ENCODE assay signal across 12 mouse cellular contexts in the genomic region with DNA sequence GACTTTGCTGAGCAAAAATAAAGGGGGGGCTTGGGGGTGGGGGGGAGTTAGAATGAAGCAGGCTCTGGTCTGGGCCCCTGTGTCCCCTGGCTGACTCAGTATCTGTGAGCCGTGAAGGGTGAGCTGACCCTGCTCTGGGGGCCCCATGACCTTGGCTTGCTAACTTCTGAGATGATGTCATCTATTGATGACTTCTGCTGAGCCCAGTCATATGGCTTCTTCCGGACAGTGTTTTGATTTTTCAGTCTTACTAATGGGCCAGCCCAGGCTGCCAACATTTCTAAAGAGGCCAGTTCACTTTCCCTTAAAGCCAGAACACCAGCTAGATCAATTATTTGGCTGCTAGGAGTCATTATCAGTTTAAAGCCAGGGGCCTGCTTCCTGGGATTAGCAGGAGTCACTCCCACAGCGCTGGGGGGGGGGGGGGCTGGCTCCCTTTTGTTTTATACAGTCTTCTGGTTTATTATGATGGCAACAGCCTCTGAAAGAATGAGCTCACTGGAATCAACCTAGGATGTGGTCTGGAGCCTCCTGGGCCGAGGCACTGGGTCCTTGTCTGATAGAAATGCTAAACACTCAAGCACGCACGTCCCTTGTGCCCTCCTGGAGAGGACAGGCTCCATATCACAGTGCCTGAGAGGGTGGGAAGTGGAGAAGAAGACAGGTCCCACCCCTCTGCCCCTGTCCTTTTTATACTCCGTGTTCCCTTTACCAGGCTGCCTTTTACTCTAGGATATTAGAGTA. TPM values are rescaled to one million over a fixed set of nuclear protein-coding genes. Genes with fewer than 3 reads are reported as not detected.
DNase-seq lines count a peak whose midpoint lies in the region; ATAC-seq and TF ChIP-seq lines count a peak whose summit lies in the region.
"Had no signal": no experiment of that assay in that cellular context is flagged by ENCODE, and none has a peak within 500 bp of the region (broad histone marks: within the 10 kb centered on the region; RNA-seq: fewer than 3 reads in every experiment).

No protein-coding gene starts in this region.

- WGBS in heart, embryonic 13.5 days, result 4% methylated on average over 7 of the region's 7 CpGs
- 34% methylated on average over 7 of the region's 7 CpGs for WGBS in intestine, embryonic 16.5 days

- H3K27me3 ChIP-seq in heart, embryonic 13.5 days (replicated peaks), result peaks cover 31% of the 10 kb centered on the region
- peaks cover 30% of the 10 kb centered on the region for H3K27me3 ChIP-seq in CH12.LX (replicated peaks)
- H3K27me3 ChIP-seq in intestine, embryonic 16.5 days (replicated peaks; ENCODE audit: control insufficient read depth, insufficient read depth, low read length), result peaks cover 24% of the 10 kb centered on the region

- dilution Hi-C loops in CH12.LX (cut with MboI; ENCODE audit: extremely low pct_ligation_motif_present, extremely low pct_unique_long_range_greater_than_20kb, low sequenced_read_pairs), result no loop called here

- H3K4me2 ChIP-seq in heart, embryonic 13.5 days, result peak overlapping the region; percentile 84
- H3K4me2 ChIP-seq in CH12.LX (ENCODE audit: insufficient read depth, low read depth, poor library complexity, severe bottlenecking), result peak overlapping the region; percentile 76
- H3K4me2 ChIP-seq in intestine, embryonic 16.5 days (ENCODE audit: low read depth, low read length), result 0 out of 2 replicates have a peak overlapping the region, but pooled peaks have one; percentile 3
- H3K4me2 ChIP-seq: embryonic facial prominence, embryonic 15.5 days; neural tube, embryonic 15.5 days had no signal

- in situ Hi-C loops in CH12.LX (cut with MboI; ENCODE audit: low pct_ligation_motif_present, low pct_unique_long_range_greater_than_20kb, low sequenced_read_pairs), result no loop called here

- no peak for TF ChIP-seq CTCF in CH12.LX (conservative IDR thresholded peaks at IDR 0.05 in 1 of 2, IDR thresholded peaks at IDR 0.05 in 1 of 2; ENCODE audit: low read depth in 2 of 2, low read length in 2 of 2)
- no peak for TF ChIP-seq CTCF in left cerebral cortex, adult 2 months (IDR thresholded peaks at IDR 0.05)

- peak; percentile 88 for TF ChIP-seq EP300 in CH12.LX (IDR thresholded peaks at IDR 0.05; ENCODE audit: low read length)

- no peaks in the 10 kb centered on the region for H3K79me2 ChIP-seq in CH12.LX (replicated peaks; ENCODE audit: control insufficient read depth, extremely low read depth, insufficient read depth, poor library complexity, severe bottlenecking)

- H3K4me1 ChIP-seq in heart, embryonic 13.5 days, result peaks cover 78% of the 10 kb centered on the region
- H3K4me1 ChIP-seq in CH12.LX (ENCODE audit: control insufficient read depth in 1 of 2, insufficient read depth in 2 of 2), result peaks cover 22 to 63% of the 10 kb centered on the region in 2 experiments
- H3K4me1 ChIP-seq in intestine, embryonic 16.5 days (ENCODE audit: control insufficient read depth, insufficient read depth, low read length), result peaks cover 25% of the 10 kb centered on the region

- TF ChIP-seq POLR2A in CH12.LX (IDR thresholded peaks at IDR 0.05; ENCODE audit: low read depth, low read length), result peak; percentile 35; the same call in 1 of the 2 replicates

- H3K36me3 ChIP-seq in heart, embryonic 13.5 days, result peaks cover 19% of the 10 kb centered on the region; the same call in 1 of the 2 replicates
- no peaks in the 10 kb centered on the region for H3K36me3 ChIP-seq in CH12.LX (replicated peaks in 1 of 2; ENCODE audit: control insufficient read depth in 1 of 2, insufficient read depth in 1 of 2, low read length in 1 of 2)
- no peaks in the 10 kb centered on the region for H3K36me3 ChIP-seq in intestine, embryonic 16.5 days (ENCODE audit: control insufficient read depth, insufficient read depth, low read length)
- H3K36me3 ChIP-seq: embryonic facial prominence, embryonic 15.5 days; neural tube, embryonic 15.5 days had no signal

- peak; percentile 26; the same call in 1 of the 2 replicates for ATAC-seq in heart, embryonic 13.5 days (ENCODE audit: extremely low read depth, insufficient number of reproducible peaks, low FRiP score, low TSS enrichment)
- peak; percentile 33; the same call in 1 of the 2 replicates for ATAC-seq in intestine, embryonic 16.5 days

- DNase-seq in heart, adult 9 months (ENCODE audit: low spot score in 2 of 2), result no peak
- DNase-seq in CH12.LX (ENCODE audit: extremely low read depth) (peak; percentile 73), NIH3T3 (ENCODE audit: low read depth) (peak; percentile 50)
- DNase-seq in left cerebral cortex, adult 2 months (ENCODE audit: extremely low spot score in 1 of 2, low spot score in 2 of 2), result no peak
- no peak for DNase-seq in left cerebral cortex, adult 9 months (ENCODE audit: low spot score in 2 of 2)
- no peak for DNase-seq in gastrocnemius, postnatal 14 days
- DNase-seq: cerebellum, adult 11 months; lung, postnatal 14 days had no signal

- H3K9me3 ChIP-seq in heart, embryonic 13.5 days, result no peaks in the 10 kb centered on the region
- no peaks in the 10 kb centered on the region for H3K9me3 ChIP-seq in CH12.LX (replicated peaks; ENCODE audit: low read length)
- no peaks in the 10 kb centered on the region for H3K9me3 ChIP-seq in intestine, embryonic 16.5 days (ENCODE audit: control insufficient read depth, low read length)
- H3K9me3 ChIP-seq: embryonic facial prominence, embryonic 15.5 days; neural tube, embryonic 15.5 days had no signal

- peak overlapping the region; percentile 91 for H3K9ac ChIP-seq in heart, embryonic 13.5 days
- H3K9ac ChIP-seq in CH12.LX (ENCODE audit: insufficient read depth, low read depth), result no peak overlapping the region
- no peak overlapping the region for H3K9ac ChIP-seq in intestine, embryonic 16.5 days (ENCODE audit: low read depth, low read length)
- H3K9ac ChIP-seq: embryonic facial prominence, embryonic 15.5 days; neural tube, embryonic 15.5 days had no signal

- TF ChIP-seq RAD21 in CH12.LX (IDR thresholded peaks at IDR 0.05; ENCODE audit: low read depth, low read length), result no peak

- intact Hi-C loops in left cerebral cortex, adult 2 months (cut with DNase I), result loop anchor here (5.0 kb wide), 1 partner anchor 85 kb away; no protein-coding TSS in a partner anchor
- intact Hi-C loops in gastrocnemius, postnatal 14 days (cut with DNase I; ENCODE audit: low total_unique reads), result no loop called here

- H3K4me3 ChIP-seq in heart, embryonic 13.5 days, result peak overlapping the region; percentile 90
- H3K4me3 ChIP-seq in CH12.LX (replicated peaks in 1 of 3; ENCODE audit: low read depth in 2 of 3, low read length in 2 of 3, poor library complexity in 1 of 3), result no peak overlapping the region
- H3K4me3 ChIP-seq in intestine, embryonic 16.5 days (ENCODE audit: low read length), result no peak overlapping the region
- no peak overlapping the region for H3K4me3 ChIP-seq in left cerebral cortex, adult 2 months
- H3K4me3 ChIP-seq: embryonic facial prominence, embryonic 15.5 days; neural tube, embryonic 15.5 days had no signal

- H3K27ac ChIP-seq in heart, embryonic 13.5 days (replicated peaks), result peak overlapping the region; percentile 100
- H3K27ac ChIP-seq in CH12.LX (ENCODE audit: insufficient read depth, low read depth), result peak overlapping the region; percentile 74; the same call in 1 of the 2 replicates
- H3K27ac ChIP-seq in intestine, embryonic 16.5 days (ENCODE audit: low read length), result no peak overlapping the region
- no peak overlapping the region; the same call in 1 of the 2 replicates for H3K27ac ChIP-seq in left cerebral cortex, adult 2 months
- H3K27ac ChIP-seq: embryonic facial prominence, embryonic 15.5 days; neural tube, embryonic 15.5 days had no signal

TF ChIP-seq in CH12.LX, 34 proteins besides CTCF, POLR2A, EP300 and RAD21:
- TF ChIP-seq JUN (IDR thresholded peaks at IDR 0.05; ENCODE audit: insufficient read depth, low read depth, low read length) (peak; percentile 95), SMC3 (IDR thresholded peaks at IDR 0.05; ENCODE audit: low read depth, low read length) (no peak), BHLHE40 (IDR thresholded peaks at IDR 0.05; ENCODE audit: low read depth, low read length) (peak; percentile 72), TCF12 (IDR thresholded peaks at IDR 0.05; ENCODE audit: low read depth, low read length) (peak; percentile 84), MEF2A (IDR thresholded peaks at IDR 0.05; ENCODE audit: borderline replicate concordance, low read depth, low read length) (peak; percentile 91), SIN3A (IDR thresholded peaks at IDR 0.05; ENCODE audit: low read length) (no peak), IRF4 (IDR thresholded peaks at IDR 0.05; ENCODE audit: low read depth, low read length) (peak; percentile 97), MAFK (IDR thresholded peaks at IDR 0.05; ENCODE audit: insufficient replicate concordance, low read length) (peak; percentile 28; the same call in 1 of the 2 replicates), MXI1 (IDR thresholded peaks at IDR 0.05; ENCODE audit: low read depth, low read length) (no peak), E2F4 (IDR thresholded peaks at IDR 0.05; ENCODE audit: insufficient replicate concordance, low read depth, low read length) (no peak), CHD1 (IDR thresholded peaks at IDR 0.05; ENCODE audit: low read depth, low read length) (no peak), ELF1 (IDR thresholded peaks at IDR 0.05; ENCODE audit: low read depth, low read length) (0 out of 2 replicates have a peak, but pooled peaks have one; percentile 53), ZNF384 (IDR thresholded peaks at IDR 0.05; ENCODE audit: low read depth, low read length) (no peak), JUND (conservative IDR thresholded peaks at IDR 0.05; ENCODE audit: low read depth, low read length) (peak; percentile 91), ZMIZ1 (IDR thresholded peaks at IDR 0.05; ENCODE audit: low read depth, low read length) (0 out of 2 replicates have a peak, but pooled peaks have one; percentile 2), RCOR1 (conservative IDR thresholded peaks at IDR 0.05; ENCODE audit: low read depth, low read length) (peak; percentile 80; the same call in 1 of the 2 replicates), ETS1 (conservative IDR thresholded peaks at IDR 0.05; ENCODE audit: low read depth, low read length) (peak; percentile 94), MAZ (IDR thresholded peaks at IDR 0.05; ENCODE audit: low read depth, low read length) (peak; percentile 60; the same call in 1 of the 2 replicates), UBTF (IDR thresholded peaks at IDR 0.05; ENCODE audit: low read depth, low read length) (no peak), POLR2AphosphoS2 (IDR thresholded peaks at IDR 0.05; ENCODE audit: low read depth, low read length) (no peak)

RNA-seq across cellular contexts. Expression of a gene that starts 3.2 kb away (rescaled TPM):
- polyA plus RNA-seq in heart, embryonic 13.5 days (2015; fragmentation: Nextera tagmentation; extraction: Ambion mirVana), result 171 and 182 TPM in 2 replicates
- total RNA-seq in CH12.LX (2012; rRNA removed) (0.92 and 3.1 TPM in 2 replicates), CH12.LX (2014; rRNA removed) (0.70 and 0.93 TPM in 2 replicates)
- polyA plus RNA-seq in CH12.LX (2012; ENCODE audit: insufficient read length, low read depth), result 2.3 and 2.5 TPM in 2 replicates
- polyA plus RNA-seq in intestine, embryonic 16.5 days (2015; fragmentation: Nextera tagmentation; extraction: Ambion mirVana), result 3.2 and 4.0 TPM in 2 replicates
- 10 to 100 TPM; 45.5 to 49.1 TPM for total RNA-seq in left cerebral cortex, adult 2 months (2021)
- 100 to 1,000 TPM; 228 TPM for total RNA-seq in gastrocnemius, postnatal 14 days (2021)

Comparison
In these comparisons a context has a peak if more than half of its experiments do, and no peak if none do; other contexts are left out.
1. H3K27ac ChIP-seq: peak in heart, embryonic 13.5 days (single experiment) and CH12.LX (single experiment); none in intestine, embryonic 16.5 days (single experiment) and left cerebral cortex, adult 2 months (single experiment).
2. H3K4me2 ChIP-seq: peak in every context shown above with its lines; median percentile 84 in heart, embryonic 13.5 days; 76 in CH12.LX; 3 in intestine, embryonic 16.5 days.
3. DNase-seq: peak in CH12.LX (single experiment) and NIH3T3 (single experiment); none in heart, adult 9 months (0 of 2), left cerebral cortex, adult 2 months (0 of 2), left cerebral cortex, adult 9 months (0 of 2) and gastrocnemius, postnatal 14 days (single experiment).
4. RNA of a gene that starts 3.2 kb away (total RNA-seq): 228 TPM in gastrocnemius, postnatal 14 days and 45.5 to 49.1 TPM in left cerebral cortex, adult 2 months; 0.70 to 3.1 TPM in CH12.LX; every median in the first group is over 10 times any median in the second.